Mouse (Mus musculus) cerebellum, adult 2 months (tissue): Measurements from ENCODE around the gene 2310034G01Rik. TPM values are rescaled to one million over a fixed set of nuclear protein-coding genes. Genes with fewer than 3 reads are reported as not detected.

Experiments
- DNase-seq, 2 experiments: peaks; one replicate each; pipeline ENCODE4 v3.0.0; 2021
- H3K27ac ChIP-seq: fragments of 200-500 bp; 2 replicates; pipeline ENCODE4 v1.5.1; 2012; ENCODE audit warnings: low read length, control low read depth, inconsistent platforms; ENCODE audit not compliant: insufficient read depth
- H3K27me3 ChIP-seq: fragments of 200-500 bp; 2 replicates; pipeline ENCODE4 v1.6.1; 2012; ENCODE audit warnings: inconsistent platforms, mild to moderate bottlenecking, low read length, moderate library complexity; ENCODE audit not compliant: control insufficient read depth, insufficient read depth
- H3K4me1 ChIP-seq: fragments of 200-500 bp; 2 replicates; pipeline ENCODE4 v1.6.1; 2011; ENCODE audit warnings: low read length; ENCODE audit not compliant: control insufficient read depth, insufficient read depth
- H3K4me3 ChIP-seq: fragments of 200-500 bp; replicated peaks from 2 replicates; pipeline ENCODE3; 2011; ENCODE audit warnings: mild to moderate bottlenecking, low read depth, low read length, control low read depth; ENCODE audit not compliant: insufficient read depth
- CTCF ChIP-seq: fragments of 200-500 bp; IDR thresholded peaks from 2 replicates; pipeline ENCODE4 v1.5.1; 2011; ENCODE audit warnings: low read depth, mild to moderate bottlenecking, control low read depth, low read length, moderate library complexity, borderline replicate concordance; ENCODE audit not compliant: insufficient read depth
- POLR2A ChIP-seq: fragments of 200-500 bp; IDR thresholded peaks from 2 replicates; pipeline ENCODE4 v1.6.1; 2011; ENCODE audit warnings: low read length, control low read depth, borderline replicate concordance; ENCODE audit not compliant: insufficient read depth
- WGBS: fragments of 180-500 bp; shearing (Covaris S2); methylation state at CpG from one replicate; pipeline ENCODE4 v1.1.7; 2018; 5-methylcytosine and 5-hydroxymethylcytosine counted together
- polyA plus RNA-seq: library from polyadenylated mRNA; depleted of rRNA; stranded (reverse); fragments of >200 nt; gene quantifications from 2 replicates; pipeline ENCODE4 v1.2.3, GENCODE M21; 2012; rRNA removed

Gene 2310034G01Rik
- polyA plus RNA-seq, 1 experiment, result 1.7 TPM

DNA sequence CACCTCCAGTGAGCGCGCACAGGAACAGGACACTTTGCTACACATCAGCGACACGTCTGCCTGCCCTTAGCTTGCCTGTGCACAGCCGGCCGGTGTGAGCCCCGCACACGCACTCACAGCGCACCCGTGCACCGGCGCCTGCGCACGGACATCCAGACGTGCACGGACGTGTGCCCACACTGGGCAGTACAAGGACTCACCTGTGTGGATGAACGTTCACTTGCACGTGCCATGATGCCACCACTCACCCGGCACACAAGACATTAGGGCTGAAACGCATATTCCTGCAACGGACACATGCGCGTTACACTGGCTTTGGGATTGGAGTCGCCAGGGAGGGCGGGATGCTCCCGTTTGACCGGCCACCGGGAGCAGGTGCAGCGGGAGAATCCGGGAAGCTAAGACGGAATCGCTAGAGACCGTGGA, 45.2 kb downstream of the 2310034G01Rik start:
- no peaks in the 10 kb centered on the region; the same call in 1 of the 2 replicates for H3K27me3 ChIP-seq
- 2% methylated on average over 34 of the region's 34 CpGs for WGBS
- peak overlapping the region; percentile 33 for H3K4me3 ChIP-seq
- TF ChIP-seq POLR2A (no peak), CTCF (no peak)
- H3K4me1 ChIP-seq, result peaks cover 8% of the 10 kb centered on the region; the same call in 1 of the 2 replicates
- DNase-seq, result peak; percentile 10 to 24
- no peak overlapping the region for H3K27ac ChIP-seq

DNA sequence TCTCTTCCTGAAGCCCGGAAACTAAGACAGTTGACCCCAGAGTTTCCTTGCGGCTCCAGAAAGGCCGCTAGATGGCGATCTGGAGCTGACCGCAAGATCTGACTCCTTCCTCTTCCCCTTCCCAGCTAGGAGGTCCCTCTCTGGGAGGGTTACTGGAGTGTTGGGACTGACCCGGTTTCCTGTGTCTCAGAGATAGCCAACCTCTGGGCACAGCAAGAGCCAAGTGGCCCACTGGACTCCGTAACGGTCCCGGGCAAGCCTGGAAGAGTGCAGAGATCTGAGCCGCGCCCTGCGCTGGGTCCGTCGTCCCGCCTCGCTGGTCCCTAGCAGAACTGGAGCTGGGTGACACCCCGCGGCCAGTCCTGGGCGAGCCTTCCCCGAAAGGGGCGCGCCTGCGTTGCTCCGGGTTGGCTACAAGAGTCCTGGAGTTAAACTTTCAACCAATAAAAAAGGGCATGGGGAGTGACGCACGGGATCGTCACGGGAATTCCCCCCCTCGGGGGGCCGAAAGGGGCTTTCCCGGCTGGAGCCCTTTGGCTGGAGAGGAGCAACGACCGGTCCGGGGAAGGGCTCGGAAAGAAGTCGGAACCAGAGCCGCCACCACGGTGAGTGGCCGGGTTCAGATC, 45.8 kb downstream of the 2310034G01Rik start, which contains the start of gene Nfkb2:
Gene Nfkb2 (plus strand): TSS at position 105 of the 626 bp plus-strand sequence.
- Histone ChIP-seq H3K4me1 (peaks cover 4% of the 10 kb centered on the region; the same call in 1 of the 2 replicates), H3K27me3 (no peaks in the 10 kb centered on the region; the same call in 1 of the 2 replicates), H3K27ac (no peak within 1 kb of the TSS), H3K4me3 (peak within 1 kb of the TSS; percentile 72)
- DNase-seq, result peak; percentile 75 to 85
- under 1% methylated on average over 39 of the region's 39 CpGs for WGBS
- TF ChIP-seq POLR2A (no peak), CTCF (peak; percentile 88)

DNA sequence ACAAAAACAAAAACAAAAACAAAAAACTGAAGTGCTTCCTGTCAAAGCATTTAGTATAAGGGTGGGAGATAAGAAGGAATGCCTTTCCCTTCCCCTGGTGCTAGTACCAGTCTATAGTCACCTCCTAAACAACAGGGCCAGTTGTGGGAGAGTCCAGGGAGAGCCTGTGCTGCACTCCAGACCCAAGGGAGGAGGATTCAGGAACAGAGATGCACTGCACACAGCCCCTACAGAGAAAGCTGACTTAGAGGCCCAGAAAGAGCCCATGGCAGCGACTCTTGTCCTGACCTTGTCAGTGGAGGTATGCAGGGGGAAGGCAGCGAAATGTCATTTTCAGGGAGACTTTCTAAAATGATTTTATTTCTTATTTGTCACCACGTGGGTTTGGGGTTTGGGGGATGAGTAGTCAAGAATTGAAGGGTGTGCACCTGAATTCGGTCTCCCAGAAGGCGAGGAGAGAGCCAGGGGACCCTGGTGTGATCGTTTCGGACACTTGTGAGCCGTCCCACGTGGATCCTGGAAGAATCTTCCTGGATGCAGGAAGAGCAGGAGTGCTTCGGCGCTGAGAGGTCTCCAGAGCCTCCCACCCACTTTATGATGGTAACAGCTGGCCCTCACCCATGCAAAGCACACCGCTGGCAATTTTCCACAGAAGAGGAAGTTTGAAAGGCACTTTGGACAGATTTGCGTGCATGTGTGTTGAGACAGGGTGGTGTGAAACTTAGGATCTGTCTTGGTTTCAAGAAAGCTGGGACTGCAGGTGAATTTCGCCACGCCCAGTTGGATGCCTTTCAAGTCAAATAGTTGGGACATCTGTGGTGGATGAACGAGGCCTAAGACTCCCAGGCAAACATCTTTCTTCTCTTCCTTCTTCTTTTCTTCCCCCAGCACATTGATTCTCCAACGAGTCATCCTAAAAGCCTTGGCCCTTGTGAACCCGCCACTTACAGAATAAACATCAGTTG, 46.6 kb downstream of the 2310034G01Rik start:
- DNase-seq, result peak in 1 of 2 experiments; percentile 10
- WGBS, result 48% methylated on average over 18 of the region's 18 CpGs
- no peak overlapping the region for H3K4me3 ChIP-seq
- no peak overlapping the region for H3K27ac ChIP-seq
- H3K27me3 ChIP-seq, result no peaks in the 10 kb centered on the region; the same call in 1 of the 2 replicates
- TF ChIP-seq POLR2A, result no peak
- no peak for TF ChIP-seq CTCF
- H3K4me1 ChIP-seq, result 0 out of 2 replicates have a peak, but pooled peaks cover 4% of the 10 kb centered on the region

DNA sequence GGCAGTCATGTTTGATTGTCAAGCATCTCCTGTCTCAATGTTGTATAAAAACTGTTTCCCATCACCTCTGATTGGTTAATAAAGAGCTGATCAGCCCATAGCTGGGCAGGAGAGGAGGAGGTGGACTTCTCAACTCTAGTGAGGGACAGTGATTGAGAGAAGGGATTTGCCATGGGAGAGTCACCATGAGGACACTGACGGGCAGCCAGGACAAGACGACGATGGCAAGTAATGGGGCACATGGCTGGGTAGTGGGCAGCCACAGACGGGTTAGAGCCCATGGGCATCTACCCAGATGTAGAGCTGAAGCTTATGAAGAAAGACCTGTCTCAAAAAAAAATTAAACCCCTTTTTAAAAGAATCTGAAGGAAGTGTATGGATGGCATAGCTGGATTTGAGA, 47.6 kb downstream of the 2310034G01Rik start:
- no peaks in the 10 kb centered on the region; the same call in 1 of the 2 replicates for H3K27me3 ChIP-seq
- H3K27ac ChIP-seq, result no peak overlapping the region
- no peak for DNase-seq
- WGBS, result 86% methylated on average over 4 of the region's 4 CpGs
- H3K4me1 ChIP-seq, result 0 out of 2 replicates have a peak, but pooled peaks cover 4% of the 10 kb centered on the region
- TF ChIP-seq CTCF, result no peak
- TF ChIP-seq POLR2A, result no peak
- H3K4me3 ChIP-seq, result no peak overlapping the region

DNA sequence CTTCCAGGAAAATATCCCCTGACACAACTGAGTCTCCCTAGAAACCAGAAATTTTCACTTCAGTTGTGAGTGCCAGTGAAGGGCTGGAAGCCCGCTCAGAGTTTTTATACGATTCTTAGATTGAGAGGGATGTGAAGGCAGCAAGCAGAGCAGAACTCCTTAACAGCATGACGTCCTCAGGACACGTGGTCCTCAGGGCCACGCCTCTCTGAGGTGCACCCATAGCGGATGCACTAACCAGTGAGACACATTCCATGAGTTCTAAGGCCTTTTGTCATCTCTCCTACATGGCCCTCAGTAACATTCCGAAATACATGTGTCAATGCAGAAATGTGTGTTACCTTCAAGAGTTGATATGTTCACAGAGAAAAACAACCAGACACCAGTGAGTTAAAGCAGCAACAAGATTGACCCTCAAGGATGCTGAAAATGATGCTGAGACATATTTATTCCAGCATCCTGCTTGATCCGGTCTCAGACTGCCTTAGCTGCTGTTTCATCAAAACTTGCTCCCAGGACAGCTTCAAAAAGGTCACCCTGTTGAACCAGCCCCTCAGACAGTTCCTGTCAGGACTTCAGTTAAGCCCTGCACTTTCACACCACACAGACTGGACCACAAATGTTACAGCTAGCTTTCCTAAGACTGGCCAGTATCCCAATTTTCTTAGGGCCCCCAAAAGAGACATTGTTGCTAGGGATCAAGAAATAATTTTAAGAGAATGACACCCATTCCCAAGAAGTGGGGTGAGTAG, 49.6 kb downstream of the 2310034G01Rik start:
- WGBS, result 44% methylated on average over 8 of the region's 8 CpGs
- Histone ChIP-seq H3K4me1 (0 out of 2 replicates have a peak, but pooled peaks cover 4% of the 10 kb centered on the region), H3K4me3 (no peak overlapping the region), H3K27me3 (no peaks in the 10 kb centered on the region; the same call in 1 of the 2 replicates), H3K27ac (no peak overlapping the region)
- no peak for DNase-seq
- TF ChIP-seq CTCF (no peak), POLR2A (no peak)

Other genes starting within 250 kb of the 2310034G01Rik start
- gene Elovl3, start 218.4 kb downstream of the 2310034G01Rik start, polyA plus RNA-seq, result not detected in 2 replicates
- gene Pitx3, start 202.0 kb downstream of the 2310034G01Rik start, polyA plus RNA-seq, result 0.14 and 0.31 TPM in 2 replicates
- gene Gbf1, start 197.8 kb downstream of the 2310034G01Rik start, polyA plus RNA-seq, result 85.3 and 91.0 TPM in 2 replicates
- 4.2 TPM in 2 replicates for gene Nfkb2, start 46.0 kb downstream of the 2310034G01Rik start, polyA plus RNA-seq
- gene Psd, start 23.1 kb downstream of the 2310034G01Rik start, polyA plus RNA-seq, result 194 and 207 TPM in 2 replicates
- gene Fbxl15, start 22.1 kb downstream of the 2310034G01Rik start, polyA plus RNA-seq, result 38.8 and 41.7 TPM in 2 replicates
- gene Cuedc2, start 11.6 kb downstream of the 2310034G01Rik start, polyA plus RNA-seq, result 258 and 262 TPM in 2 replicates
- 32.3 and 32.9 TPM in 2 replicates for gene Mfsd13a, start 9.2 kb downstream of the 2310034G01Rik start, polyA plus RNA-seq
- gene Actr1a, start 45.4 kb upstream of the 2310034G01Rik start, polyA plus RNA-seq, result 185 and 196 TPM in 2 replicates
- gene Sufu, start 46.6 kb upstream of the 2310034G01Rik start, polyA plus RNA-seq, result 15.0 and 16.2 TPM in 2 replicates
- gene Trim8, start 151.4 kb upstream of the 2310034G01Rik start, polyA plus RNA-seq, result 40.3 and 43.4 TPM in 2 replicates
- gene Arl3, start 222.9 kb upstream of the 2310034G01Rik start, polyA plus RNA-seq, result 205 and 227 TPM in 2 replicates
- gene Sfxn2, start 223.1 kb upstream of the 2310034G01Rik start, polyA plus RNA-seq, result 7.0 and 7.7 TPM in 2 replicates
- gene Wbp1l, start 248.8 kb upstream of the 2310034G01Rik start, polyA plus RNA-seq, result 24.9 and 28.3 TPM in 2 replicates